Mouse (Mus musculus) limb, embryonic 15.5 days (tissue): ENCODE results near the gene Slc25a35. TPM values are rescaled to one million over a fixed set of nuclear protein-coding genes. Genes with fewer than 3 reads are reported as not detected.
"Not testable (repeated sequence)": the region's sequence is repeated elsewhere in the genome, so short reads cannot be mapped to it uniquely, and the experiment has no call there.

Experiments used
- ATAC-seq: fragments of 200-750 bp; cut with Nextera tagmentation; 2 replicates; pipeline ENCODE4 v1.8.0; 2017; ENCODE audit warnings: low read depth, moderate TSS enrichment; ENCODE audit not compliant: insufficient number of reproducible peaks, low FRiP score, low TSS enrichment
- H3K27ac ChIP-seq: fragments of 300-500 bp; sonication (generic); 2 replicates; pipeline ENCODE4 v1.5.1; 2015; ENCODE audit warnings: moderate library complexity, mild to moderate bottlenecking, inconsistent platforms
- H3K27me3 ChIP-seq: fragments of 300-500 bp; sonication (generic); 2 replicates; pipeline ENCODE4 v1.6.1; 2015; ENCODE audit warnings: inconsistent platforms
- H3K36me3 ChIP-seq: fragments of 300-500 bp; sonication (generic); 2 replicates; pipeline ENCODE4 v1.6.1; 2015; ENCODE audit warnings: inconsistent platforms
- H3K4me1 ChIP-seq: fragments of 300-500 bp; sonication (generic); 2 replicates; pipeline ENCODE4 v1.6.1; 2015; ENCODE audit warnings: inconsistent platforms
- H3K4me2 ChIP-seq: fragments of 300-500 bp; sonication (generic); 2 replicates; pipeline ENCODE4 v1.6.1; 2015; ENCODE audit warnings: mild to moderate bottlenecking, inconsistent platforms
- H3K4me3 ChIP-seq: fragments of 300-500 bp; sonication (generic); 2 replicates; pipeline ENCODE4 v1.5.1; 2015; ENCODE audit warnings: mild to moderate bottlenecking, inconsistent platforms
- H3K9ac ChIP-seq: fragments of 300-500 bp; sonication (generic); 2 replicates; pipeline ENCODE4 v1.6.1; 2015; ENCODE audit warnings: inconsistent platforms
- H3K9me3 ChIP-seq: fragments of 300-500 bp; sonication (generic); 2 replicates; pipeline ENCODE4 v1.6.1; 2016; ENCODE audit warnings: inconsistent platforms
- WGBS: fragments of 180-500 bp; shearing (Covaris S2); methylation state at CpG from one replicate; pipeline ENCODE4 v1.1.7; 2015; 5-methylcytosine and 5-hydroxymethylcytosine counted together
- polyA plus RNA-seq: library from polyadenylated mRNA; unstranded; fragments of >200 nt; fragmentation: Nextera tagmentation; extraction: Ambion mirVana; gene quantifications from 2 replicates; pipeline ENCODE4 v1.2.1, GENCODE M21; 2015

Slc25a35 gene
- 2.1 and 2.3 TPM in 2 replicates for polyA plus RNA-seq

DNA sequence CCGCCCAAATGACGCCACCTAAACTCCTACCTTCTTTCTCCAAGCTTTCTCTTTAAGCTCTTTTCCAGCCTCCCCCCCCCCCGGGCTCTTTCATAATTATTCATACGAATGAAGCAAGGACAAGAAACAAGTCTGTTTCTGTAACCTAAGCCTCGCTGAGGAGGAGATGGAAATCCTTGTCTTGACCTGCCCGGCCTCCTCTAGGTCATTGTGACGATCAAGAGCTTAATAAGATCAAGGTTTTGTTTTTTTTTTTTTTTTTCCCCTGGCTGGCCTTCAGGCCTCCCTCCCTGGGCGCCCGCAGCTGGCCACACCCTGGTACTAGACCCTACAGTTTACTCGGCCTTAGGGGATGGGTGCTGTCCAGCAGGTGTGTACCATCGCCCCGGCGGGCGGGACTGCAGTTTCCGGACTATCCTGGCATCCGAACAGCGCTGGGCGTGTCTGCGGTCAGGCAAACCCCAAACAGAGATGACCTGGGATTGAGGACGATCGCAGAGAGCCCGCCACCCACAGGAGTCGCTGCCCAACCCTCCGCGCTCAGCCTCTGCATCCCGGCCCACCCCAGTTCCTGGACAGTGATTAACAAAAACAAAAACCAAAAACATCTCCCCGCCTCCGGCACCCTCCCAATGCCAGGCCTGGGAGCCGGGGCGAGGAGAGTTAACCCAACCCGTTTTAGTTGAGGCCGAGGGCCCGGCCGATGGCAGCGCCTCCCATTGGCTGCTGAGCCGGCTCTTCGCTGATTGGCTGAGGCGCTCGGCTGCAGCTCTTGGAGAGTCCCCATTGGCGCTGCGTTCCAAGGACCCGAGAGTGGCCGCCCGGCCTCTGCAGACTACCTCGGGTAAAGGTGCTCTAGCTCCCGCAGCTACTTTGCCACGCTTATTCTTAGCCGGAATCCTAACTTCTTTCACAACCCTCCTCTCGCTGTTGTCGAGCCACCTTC is at the start of gene Slc25a35:
TSS of gene Slc25a35 (plus strand) at position 795 of the 946 bp plus-strand sequence.
- H3K36me3 ChIP-seq = no peaks in the 10 kb centered on the region
- peak within 1 kb of the TSS; percentile 60 for H3K4me3 ChIP-seq
- ATAC-seq = peak; percentile 83
- H3K27me3 ChIP-seq = no peaks in the 10 kb centered on the region
- peak within 1 kb of the TSS; percentile 94 for H3K4me2 ChIP-seq
- WGBS = under 1% methylated on average over 50 of the region's 50 CpGs
- H3K9ac ChIP-seq = peak within 1 kb of the TSS; percentile 43
- H3K4me1 ChIP-seq = peaks cover 13% of the 10 kb centered on the region
- no peak within 1 kb of the TSS for H3K27ac ChIP-seq
- no peaks in the 10 kb centered on the region for H3K9me3 ChIP-seq

DNA sequence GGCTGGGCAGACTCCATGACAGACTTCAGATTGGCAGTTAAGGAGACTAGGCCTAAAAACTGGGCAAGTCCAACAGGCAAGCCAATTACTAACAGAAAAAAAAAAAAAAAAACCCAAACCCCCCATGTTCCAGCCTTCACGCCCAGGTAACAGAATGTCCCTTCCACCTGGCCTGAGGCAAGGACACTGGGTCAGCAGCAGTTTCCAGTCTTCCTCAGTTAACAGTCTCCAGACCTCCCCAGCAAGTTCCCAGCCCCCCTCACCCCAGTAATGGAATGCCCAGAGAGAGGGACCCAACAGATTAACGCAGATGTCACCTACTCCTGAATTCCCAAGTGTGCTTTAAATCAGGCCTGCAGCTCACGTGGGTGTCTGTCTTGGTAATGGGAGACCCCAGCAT is 44.7 kb upstream of the Slc25a35 start:
- WGBS = 47% methylated on average over 3 of the region's 3 CpGs
- Histone ChIP-seq H3K27me3 (no peaks in the 10 kb centered on the region), H3K4me2 (no peak overlapping the region), H3K9ac (no peak overlapping the region), H3K4me3 (no peak overlapping the region), H3K27ac (no peak overlapping the region), H3K4me1 (peaks cover 3% of the 10 kb centered on the region; the same call in 1 of the 2 replicates), H3K9me3 (no peaks in the 10 kb centered on the region), H3K36me3 (no peaks in the 10 kb centered on the region)
- ATAC-seq = no peak

DNA sequence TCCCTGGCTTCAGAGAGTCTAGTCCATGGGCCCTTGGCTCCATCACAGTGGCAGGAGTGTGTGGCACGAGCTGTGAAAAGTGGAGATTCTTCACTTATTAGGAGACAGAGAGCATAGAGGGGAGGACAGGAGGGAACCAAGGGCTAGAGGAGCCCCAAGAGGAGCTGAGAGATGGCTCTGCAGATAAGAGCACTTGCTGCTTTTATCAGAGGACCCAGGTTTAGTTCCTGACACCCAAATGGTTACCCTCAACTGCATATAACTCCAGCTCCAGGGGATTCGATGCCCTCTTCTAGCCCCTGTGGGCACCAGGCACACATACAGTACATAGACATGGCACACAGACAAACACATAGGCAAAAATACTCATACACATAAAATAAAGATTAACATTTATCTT is 43.2 kb upstream of the Slc25a35 start:
- no peaks in the 10 kb centered on the region for H3K9me3 ChIP-seq
- no peak overlapping the region for H3K4me3 ChIP-seq
- H3K27me3 ChIP-seq = no peaks in the 10 kb centered on the region
- ATAC-seq = no peak
- no peak overlapping the region for H3K4me2 ChIP-seq
- 82% methylated on average over 2 of the region's 2 CpGs for WGBS
- peaks cover 3% of the 10 kb centered on the region; the same call in 1 of the 2 replicates for H3K4me1 ChIP-seq
- H3K27ac ChIP-seq = no peak overlapping the region
- no peaks in the 10 kb centered on the region for H3K36me3 ChIP-seq
- H3K9ac ChIP-seq = no peak overlapping the region

DNA sequence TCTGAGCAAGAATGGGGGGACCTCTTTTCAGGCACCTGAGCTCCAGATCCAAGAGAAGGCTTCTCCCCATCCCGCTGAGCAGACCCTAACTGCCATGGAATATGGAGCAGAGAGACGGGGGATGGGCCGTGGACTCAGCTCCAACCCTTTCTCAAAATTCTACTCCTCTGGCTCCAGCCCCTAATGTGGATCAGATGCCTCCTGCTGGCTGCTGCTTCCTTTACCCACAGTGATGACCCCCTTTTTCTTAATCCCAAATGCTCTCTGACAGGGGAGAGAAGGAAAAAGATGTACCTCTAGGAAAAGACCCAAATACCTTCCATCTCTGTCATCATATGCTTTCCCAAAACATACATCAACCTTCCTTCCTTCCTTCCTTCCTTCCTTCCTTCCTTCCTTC is 41.0 kb upstream of the Slc25a35 start, which contains the start of gene Odf4:
TSS of gene Odf4 (minus strand) at position 101 of the 400 bp plus-strand sequence.
- Histone ChIP-seq H3K4me1 (peaks cover 3% of the 10 kb centered on the region; the same call in 1 of the 2 replicates), H3K9me3 (no peaks in the 10 kb centered on the region), H3K4me2 (no peak within 1 kb of the TSS), H3K36me3 (no peaks in the 10 kb centered on the region), H3K27ac (no peak within 1 kb of the TSS), H3K27me3 (no peaks in the 10 kb centered on the region), H3K4me3 (no peak within 1 kb of the TSS), H3K9ac (no peak within 1 kb of the TSS)
- WGBS = 72% methylated on average over 3 of the region's 3 CpGs
- ATAC-seq = no peak

DNA sequence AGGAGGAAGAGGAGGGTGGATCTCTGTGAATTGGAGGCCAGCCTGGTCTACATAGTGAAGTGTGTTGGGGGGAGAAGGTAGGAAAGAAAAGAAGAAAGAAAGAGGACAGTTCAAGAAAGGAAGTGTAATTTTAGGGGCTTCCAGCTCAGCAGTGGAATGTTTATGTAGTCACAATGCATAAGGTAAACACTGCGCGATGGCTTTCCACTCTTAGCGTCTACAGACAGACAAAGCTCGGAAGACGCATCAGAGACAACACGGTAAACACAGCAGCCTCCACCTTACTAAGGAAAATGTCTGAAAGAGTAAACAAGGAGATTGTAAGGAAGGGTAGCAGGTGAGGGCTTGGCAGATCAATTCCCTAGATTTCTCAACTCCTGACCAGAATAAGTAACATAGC is 38.0 kb upstream of the Slc25a35 start:
- Histone ChIP-seq H3K4me1 (no peaks in the 10 kb centered on the region), H3K9me3 (no peaks in the 10 kb centered on the region), H3K4me2 (no peak overlapping the region), H3K27me3 (no peaks in the 10 kb centered on the region), H3K36me3 (no peaks in the 10 kb centered on the region), H3K4me3 (no peak overlapping the region), H3K27ac (no peak overlapping the region), H3K9ac (no peak overlapping the region)
- 73% methylated on average over 6 of the region's 6 CpGs for WGBS
- ATAC-seq = no peak

DNA sequence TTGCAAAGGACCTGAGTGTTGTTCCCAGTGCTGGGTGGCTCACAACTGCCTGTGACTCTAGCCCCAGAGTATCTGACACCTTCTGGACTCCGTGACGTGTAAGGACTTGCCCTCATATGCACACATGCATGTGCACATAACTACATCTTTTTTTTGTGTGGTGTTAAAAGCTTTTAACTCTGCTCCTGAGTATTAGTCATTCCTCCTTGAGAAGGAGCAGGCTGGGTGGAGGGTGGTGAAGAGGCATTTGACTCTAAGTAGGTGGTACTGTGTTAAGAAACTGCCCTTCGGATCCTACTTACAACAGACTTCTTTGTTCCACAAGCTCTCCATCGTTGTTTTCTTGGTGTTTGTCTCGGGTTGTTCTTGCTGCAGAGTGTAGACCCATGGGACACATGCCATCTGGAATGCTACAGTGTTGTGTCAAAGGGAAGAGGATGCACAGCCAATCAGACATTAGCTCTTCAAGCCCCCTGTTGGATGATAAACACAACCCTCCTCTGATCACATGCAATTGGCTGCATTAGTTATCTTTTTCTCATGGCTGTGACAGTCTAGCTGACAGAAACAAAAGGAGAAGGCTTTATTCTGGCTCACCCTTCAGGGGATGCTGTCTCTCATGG is 33.9 kb upstream of the Slc25a35 start:
- H3K27ac ChIP-seq = no peak overlapping the region
- H3K36me3 ChIP-seq = no peaks in the 10 kb centered on the region
- no peaks in the 10 kb centered on the region for H3K27me3 ChIP-seq
- no peak overlapping the region for H3K4me3 ChIP-seq
- H3K4me1 ChIP-seq = no peaks in the 10 kb centered on the region
- H3K4me2 ChIP-seq = no peak overlapping the region
- 78% methylated on average over 5 of the region's 5 CpGs for WGBS
- no peaks in the 10 kb centered on the region for H3K9me3 ChIP-seq
- no peak overlapping the region for H3K9ac ChIP-seq
- no peak for ATAC-seq

DNA sequence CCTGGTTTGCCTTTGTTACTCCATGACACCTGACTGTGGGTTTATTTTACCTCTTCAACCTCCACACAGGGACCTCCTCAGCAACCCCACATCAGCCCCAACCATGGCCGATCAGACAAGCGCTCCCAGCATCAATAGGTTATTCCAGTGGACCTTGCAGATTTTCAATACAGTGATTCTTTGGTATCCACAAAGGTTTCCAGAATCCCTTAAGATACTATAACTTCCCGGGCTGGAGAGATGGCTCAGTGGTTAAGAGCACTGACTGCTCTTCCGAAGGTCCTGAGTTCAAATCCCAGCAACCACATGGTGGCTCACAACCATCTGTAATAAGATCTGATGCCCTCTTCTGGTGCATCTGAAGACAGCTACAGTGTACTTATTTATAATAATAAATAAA is 31.0 kb upstream of the Slc25a35 start:
- not testable (repeated sequence) for H3K27me3 ChIP-seq, H3K9me3 ChIP-seq, H3K36me3 ChIP-seq, ATAC-seq, H3K27ac ChIP-seq, H3K4me2 ChIP-seq, H3K4me3 ChIP-seq, H3K9ac ChIP-seq, H3K4me1 ChIP-seq
- WGBS = 83% methylated on average over 4 of the region's 4 CpGs

DNA sequence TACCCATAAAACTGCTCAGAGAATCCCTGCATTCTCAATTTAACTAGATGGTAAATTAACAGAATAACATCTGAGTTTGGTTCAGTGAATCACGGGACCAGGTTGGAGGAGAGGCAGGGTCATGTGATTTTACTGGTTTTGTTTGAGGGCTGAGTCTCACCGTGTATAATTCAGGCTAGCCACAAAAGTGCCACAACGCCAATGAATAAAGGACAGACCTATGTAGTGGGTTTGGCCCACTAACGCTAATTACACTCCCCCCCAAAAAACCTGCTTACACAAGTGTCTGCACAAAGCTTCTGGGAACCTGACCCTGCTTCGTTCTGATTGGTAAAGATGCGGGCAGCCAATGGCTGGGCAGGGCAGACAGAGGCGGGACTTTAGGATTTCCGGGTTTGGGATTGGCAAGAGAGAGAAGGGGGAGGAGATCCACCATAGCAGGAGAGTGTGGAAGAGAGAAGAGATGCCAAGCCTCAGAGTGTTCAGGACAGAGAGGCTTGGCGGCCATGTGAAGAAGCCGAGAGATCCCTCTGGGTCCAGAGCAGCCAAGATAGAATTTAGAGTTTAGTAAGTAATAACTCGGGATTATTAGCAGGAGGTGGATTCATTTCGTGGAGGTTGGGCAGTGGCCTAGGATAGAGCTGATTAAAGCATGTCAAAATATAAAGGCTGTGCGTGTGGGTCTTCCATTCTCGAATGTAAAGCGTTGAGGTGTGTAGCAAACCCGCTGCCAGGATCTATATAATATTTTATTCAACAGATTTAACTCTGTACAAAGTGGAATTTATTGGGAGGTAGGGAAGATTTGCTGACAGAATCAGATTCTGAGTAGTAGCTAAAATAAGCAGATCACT is 28.3 kb upstream of the Slc25a35 start:
- Histone ChIP-seq H3K36me3 (no peaks in the 10 kb centered on the region), H3K9ac (peak overlapping the region; percentile 31; the same call in 1 of the 2 replicates), H3K4me1 (peaks cover 8% of the 10 kb centered on the region), H3K4me3 (peak overlapping the region; percentile 43), H3K9me3 (no peaks in the 10 kb centered on the region), H3K27ac (peak overlapping the region; percentile 34; the same call in 1 of the 2 replicates), H3K27me3 (no peaks in the 10 kb centered on the region), H3K4me2 (peak overlapping the region; percentile 56)
- 1% methylated on average over 16 of the region's 16 CpGs for WGBS
- peak; percentile 99 for ATAC-seq

DNA sequence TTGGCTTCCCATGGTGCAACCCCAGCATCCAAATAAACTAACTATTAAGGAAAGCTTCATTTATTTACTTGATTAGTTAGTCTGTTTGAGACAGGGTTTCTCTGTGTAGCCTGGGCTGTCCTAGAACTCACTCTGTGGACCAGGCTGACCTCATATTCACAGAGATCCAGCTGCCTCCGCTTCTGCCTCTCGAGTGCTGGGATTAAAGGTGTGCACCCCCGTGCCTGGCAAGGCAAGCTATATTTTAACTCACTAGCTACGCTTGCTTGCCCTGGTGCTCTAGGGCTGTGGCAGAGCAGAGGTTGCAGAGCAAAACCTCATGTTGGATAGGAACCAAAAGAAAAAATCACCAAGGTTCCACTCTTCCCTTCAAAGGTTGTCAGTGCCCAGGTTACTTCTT is 27.4 kb upstream of the Slc25a35 start:
- 38% methylated on average over 4 of the region's 4 CpGs for WGBS
- no peaks in the 10 kb centered on the region for H3K27me3 ChIP-seq
- H3K4me2 ChIP-seq = peak overlapping the region; percentile 56
- H3K4me1 ChIP-seq = peaks cover 8% of the 10 kb centered on the region
- H3K9ac ChIP-seq = 0 out of 2 replicates have a peak overlapping the region, but pooled peaks have one; percentile 31
- H3K9me3 ChIP-seq = no peaks in the 10 kb centered on the region
- no peaks in the 10 kb centered on the region for H3K36me3 ChIP-seq
- H3K4me3 ChIP-seq = peak overlapping the region; percentile 43
- 0 out of 2 replicates have a peak overlapping the region, but pooled peaks have one; percentile 1 for H3K27ac ChIP-seq
- no peak for ATAC-seq

DNA sequence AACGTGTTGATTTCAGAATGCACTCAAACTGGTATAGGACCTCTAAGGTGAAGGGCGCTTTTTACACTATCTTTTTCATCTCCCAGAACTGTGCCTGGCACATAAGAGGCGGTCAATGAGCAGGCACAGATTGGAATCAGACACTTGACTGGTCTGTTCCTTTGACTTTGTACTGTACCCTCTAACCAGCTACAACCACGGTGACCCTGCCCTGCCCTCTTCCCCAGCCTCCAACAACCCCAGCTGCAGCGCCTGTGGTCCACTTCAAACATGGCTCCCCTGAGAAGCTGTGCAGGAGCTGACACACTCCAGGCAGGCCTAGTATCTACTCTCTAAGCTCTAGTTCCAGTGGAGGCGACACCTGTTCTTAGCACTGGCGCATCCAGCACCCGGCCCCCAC is 25.2 kb upstream of the Slc25a35 start:
- Histone ChIP-seq H3K4me1 (peaks cover 15% of the 10 kb centered on the region), H3K27me3 (peaks cover 16% of the 10 kb centered on the region; the same call in 1 of the 2 replicates), H3K4me3 (no peak overlapping the region), H3K27ac (no peak overlapping the region), H3K36me3 (no peaks in the 10 kb centered on the region), H3K4me2 (no peak overlapping the region), H3K9me3 (no peaks in the 10 kb centered on the region), H3K9ac (no peak overlapping the region)
- 84% methylated on average over 8 of the region's 8 CpGs for WGBS
- ATAC-seq = no peak

DNA sequence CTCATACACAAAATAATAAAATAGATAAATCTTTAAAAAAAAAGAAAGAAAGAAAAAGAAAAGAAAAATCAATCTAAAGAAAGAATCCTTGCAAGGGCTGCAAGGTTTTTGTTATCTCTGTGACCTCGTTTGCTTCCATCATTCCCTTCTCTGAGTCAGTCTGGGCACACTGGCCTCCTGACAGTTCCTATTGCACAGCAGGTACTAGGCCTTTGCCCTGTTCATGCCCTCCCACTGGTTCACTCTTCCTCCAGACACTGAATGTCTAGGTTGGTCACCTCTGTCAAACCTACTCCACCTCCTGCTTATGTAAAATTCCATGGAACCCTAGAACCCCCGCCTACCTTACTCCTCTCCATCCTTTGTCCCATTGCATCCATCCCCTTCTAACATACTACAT is 22.7 kb upstream of the Slc25a35 start:
- Histone ChIP-seq H3K27ac (no peak overlapping the region), H3K9ac (no peak overlapping the region), H3K4me1 (peaks cover 12% of the 10 kb centered on the region), H3K4me3 (no peak overlapping the region), H3K27me3 (peaks cover 17% of the 10 kb centered on the region), H3K36me3 (no peaks in the 10 kb centered on the region), H3K4me2 (no peak overlapping the region), H3K9me3 (no peaks in the 10 kb centered on the region)
- WGBS = 78% methylated on average over 2 of the region's 2 CpGs
- ATAC-seq = no peak
